Mouse (Mus musculus): ENCODE results near the gene Dars. TPM values are rescaled to one million over a fixed set of nuclear protein-coding genes. Genes with fewer than 3 reads are reported as not detected.

The Dars gene
- polyA plus RNA-seq, 1 experiment from 2014 or later = 75.2 TPM

- Histone ChIP-seq H3K36me3 (replicated peaks; ENCODE audit: insufficient read depth, low read length) (no peaks in the 10 kb centered on the region), H3K4me1 (ENCODE audit: insufficient read depth) (no peaks in the 10 kb centered on the region), H3K27ac (ENCODE audit: low read depth) (no peak overlapping the region), H3K27me3 (ENCODE audit: insufficient read depth, low read length) (no peaks in the 10 kb centered on the region), H3K9me3 (ENCODE audit: low read length) (no peaks in the 10 kb centered on the region), H3K4me3 (ENCODE audit: low read depth, low read length) (no peak overlapping the region), H3K4me2 (ENCODE audit: low read depth, low read length) (no peak overlapping the region), H3K9ac (replicated peaks) (no peak overlapping the region)
- DNase-seq (no peak), ATAC-seq (no peak)
- WGBS (ENCODE audit: insufficient replicate concordance) = 27% methylated on average over 4 of the region's 4 CpGs
- TF ChIP-seq EP300 (IDR thresholded peaks at IDR 0.05; ENCODE audit: low read depth) = no peak
- no peak for TF ChIP-seq CTCF (IDR thresholded peaks at IDR 0.05; ENCODE audit: low read depth)
Observed at GRCm38 (mm10) chr1:128314665-128315064, 102.5 kb downstream of the Dars start.

Other genes with a start within 250 kb of the Dars start
- 33.1 and 35.1 TPM in 2 replicates for gene Ubxn4, start 173.4 kb downstream of the Dars start, polyA plus RNA-seq (2015; fragmentation: Nextera tagmentation; extraction: Ambion mirVana)
- gene Lct, start 89.0 kb downstream of the Dars start, polyA plus RNA-seq (2015; fragmentation: Nextera tagmentation; extraction: Ambion mirVana) = 0.07 TPM in 1 of 2 replicates, not detected in the other
- 72.3 and 89.1 TPM in 2 replicates for gene Mcm6, start 57.7 kb downstream of the Dars start, polyA plus RNA-seq (2015; fragmentation: Nextera tagmentation; extraction: Ambion mirVana)
- gene Cxcr4, start 174.9 kb upstream of the Dars start, polyA plus RNA-seq (2015; fragmentation: Nextera tagmentation; extraction: Ambion mirVana) = 4.3 and 5.5 TPM in 2 replicates

All from liver, postnatal 0 days (tissue).